Mouse (Mus musculus): ENCODE measurements around the gene Fggy. TPM values are rescaled to one million over a fixed set of nuclear protein-coding genes. Genes with fewer than 3 reads are reported as not detected.

Gene Fggy
- polyA plus RNA-seq, 1 experiment from 2014 or later = 9.3 TPM

DNA sequence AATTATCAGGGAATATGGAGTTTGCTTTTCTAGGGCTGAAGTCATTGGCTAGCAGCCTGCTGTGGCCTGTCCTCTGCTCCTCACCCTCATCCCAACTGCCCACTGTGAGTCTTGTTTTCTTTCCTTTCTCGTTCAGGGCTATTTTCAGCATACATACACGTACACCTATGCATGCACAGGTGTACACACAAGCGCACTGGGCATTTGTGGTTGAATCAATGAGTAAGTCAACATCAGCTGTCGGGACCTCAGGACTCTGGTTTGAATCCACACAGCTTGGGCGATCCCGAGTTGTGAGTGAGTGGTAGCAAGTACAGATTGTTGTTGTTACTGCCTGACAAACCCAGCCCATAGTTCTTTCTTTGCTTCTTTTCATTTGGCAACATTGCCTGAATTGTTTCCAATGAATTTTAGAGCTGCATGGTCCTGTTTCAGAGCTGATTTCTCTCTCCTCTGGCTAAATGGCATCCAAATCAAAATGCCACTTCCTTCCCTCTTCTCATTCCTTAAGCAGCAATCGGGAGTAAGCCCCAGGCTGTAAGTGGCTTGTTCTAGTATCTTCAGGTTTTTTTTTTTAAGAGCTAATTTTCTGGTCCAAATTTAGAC, 109.1 kb downstream of the Fggy start:
- ATAC-seq (ENCODE audit: low read depth) = no peak
- no peak overlapping the region for H3K4me3 ChIP-seq (ENCODE audit: low read depth, low read length)
- no peaks in the 10 kb centered on the region for H3K27me3 ChIP-seq (ENCODE audit: control insufficient read depth, insufficient read depth, low read length)
- WGBS = 83% methylated on average over 7 of the region's 7 CpGs
- no peak overlapping the region for H3K4me2 ChIP-seq (ENCODE audit: low read depth, low read length)
- no peaks in the 10 kb centered on the region for H3K9me3 ChIP-seq (ENCODE audit: control insufficient read depth, low read length)
- no peak overlapping the region for H3K27ac ChIP-seq (ENCODE audit: low read depth, low read length)
- no peaks in the 10 kb centered on the region for H3K36me3 ChIP-seq (ENCODE audit: control insufficient read depth, insufficient read depth, low read length)
- H3K9ac ChIP-seq (replicated peaks; ENCODE audit: low read depth, low read length) = no peak overlapping the region
- no peaks in the 10 kb centered on the region for H3K4me1 ChIP-seq (ENCODE audit: control insufficient read depth, insufficient read depth, low read length)

DNA sequence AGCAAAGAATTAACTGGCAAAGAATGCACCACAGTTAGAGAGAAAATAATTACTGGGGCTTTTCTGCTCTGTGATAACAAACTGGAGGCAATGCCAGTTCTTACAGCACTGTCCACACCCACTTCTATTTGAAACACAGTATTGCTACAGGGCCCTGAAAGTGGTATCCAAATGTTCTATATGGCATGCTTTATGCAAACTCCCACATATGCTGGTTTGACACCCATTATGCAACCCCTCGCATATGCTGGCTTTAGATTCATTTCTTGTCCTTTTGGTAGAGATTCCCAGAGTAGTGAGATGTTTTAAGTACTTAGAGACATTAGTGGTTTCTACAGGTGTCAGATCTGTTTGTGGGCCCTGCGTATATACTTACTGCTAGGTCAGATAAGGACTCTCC, 109.6 kb downstream of the Fggy start:
- no peaks in the 10 kb centered on the region for H3K36me3 ChIP-seq (ENCODE audit: control insufficient read depth, insufficient read depth, low read length)
- H3K4me1 ChIP-seq (ENCODE audit: control insufficient read depth, insufficient read depth, low read length) = no peaks in the 10 kb centered on the region
- H3K4me2 ChIP-seq (ENCODE audit: low read depth, low read length) = no peak overlapping the region
- H3K27me3 ChIP-seq (ENCODE audit: control insufficient read depth, insufficient read depth, low read length) = no peaks in the 10 kb centered on the region
- H3K4me3 ChIP-seq (ENCODE audit: low read depth, low read length) = no peak overlapping the region
- H3K9me3 ChIP-seq (ENCODE audit: control insufficient read depth, low read length) = no peaks in the 10 kb centered on the region
- 89% methylated on average over 2 of the region's 2 CpGs for WGBS
- H3K9ac ChIP-seq (replicated peaks; ENCODE audit: low read depth, low read length) = no peak overlapping the region
- no peak overlapping the region for H3K27ac ChIP-seq (ENCODE audit: low read depth, low read length)
- ATAC-seq (ENCODE audit: low read depth) = no peak

DNA sequence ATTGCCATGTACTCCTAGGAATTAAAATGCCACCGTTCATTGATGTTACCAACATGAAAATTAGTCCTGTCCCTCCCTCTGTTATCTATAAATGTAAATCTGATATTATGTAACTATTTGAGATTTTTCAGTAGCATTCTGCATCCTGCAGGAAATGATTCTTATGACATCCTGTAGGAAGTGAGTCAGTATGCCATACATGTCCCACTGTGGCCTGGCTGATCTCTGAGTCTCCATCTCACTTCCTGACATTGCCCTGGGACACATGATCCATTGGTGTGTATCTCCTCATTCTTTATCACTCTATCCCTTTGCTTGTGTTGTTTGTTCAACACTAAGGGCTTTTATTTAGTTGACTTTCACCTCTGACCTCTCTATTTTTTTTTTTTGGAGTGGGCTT, 110.3 kb downstream of the Fggy start:
- no peaks in the 10 kb centered on the region for H3K9me3 ChIP-seq (ENCODE audit: control insufficient read depth, low read length)
- H3K4me3 ChIP-seq (ENCODE audit: low read depth, low read length) = no peak overlapping the region
- H3K27me3 ChIP-seq (ENCODE audit: control insufficient read depth, insufficient read depth, low read length) = no peaks in the 10 kb centered on the region
- H3K4me2 ChIP-seq (ENCODE audit: low read depth, low read length) = no peak overlapping the region
- H3K36me3 ChIP-seq (ENCODE audit: control insufficient read depth, insufficient read depth, low read length) = no peaks in the 10 kb centered on the region
- H3K27ac ChIP-seq (ENCODE audit: low read depth, low read length) = no peak overlapping the region
- no peaks in the 10 kb centered on the region for H3K4me1 ChIP-seq (ENCODE audit: control insufficient read depth, insufficient read depth, low read length)
- ATAC-seq (ENCODE audit: low read depth) = no peak
- H3K9ac ChIP-seq (replicated peaks; ENCODE audit: low read depth, low read length) = no peak overlapping the region
- WGBS = 98% methylated on average over 1 of the region's 1 CpGs

GRCm38 (mm10) chr4:95668543-95668942, 111.2 kb downstream of the Fggy start:
- no peak for ATAC-seq (ENCODE audit: low read depth)
- H3K27me3 ChIP-seq (ENCODE audit: control insufficient read depth, insufficient read depth, low read length) = no peaks in the 10 kb centered on the region
- H3K27ac ChIP-seq (ENCODE audit: low read depth, low read length) = no peak overlapping the region
- no peaks in the 10 kb centered on the region for H3K4me1 ChIP-seq (ENCODE audit: control insufficient read depth, insufficient read depth, low read length)
- no peak overlapping the region for H3K9ac ChIP-seq (replicated peaks; ENCODE audit: low read depth, low read length)
- no peaks in the 10 kb centered on the region for H3K36me3 ChIP-seq (ENCODE audit: control insufficient read depth, insufficient read depth, low read length)
- no peak overlapping the region for H3K4me3 ChIP-seq (ENCODE audit: low read depth, low read length)
- H3K4me2 ChIP-seq (ENCODE audit: low read depth, low read length) = no peak overlapping the region
- WGBS = 81% methylated on average over 3 of the region's 3 CpGs
- no peaks in the 10 kb centered on the region for H3K9me3 ChIP-seq (ENCODE audit: control insufficient read depth, low read length)

- Histone ChIP-seq H3K27me3 (ENCODE audit: control insufficient read depth, insufficient read depth, low read length) (no peaks in the 10 kb centered on the region), H3K4me3 (ENCODE audit: low read depth, low read length) (no peak overlapping the region), H3K9me3 (ENCODE audit: control insufficient read depth, low read length) (no peaks in the 10 kb centered on the region), H3K4me1 (ENCODE audit: control insufficient read depth, insufficient read depth, low read length) (no peaks in the 10 kb centered on the region), H3K36me3 (ENCODE audit: control insufficient read depth, insufficient read depth, low read length) (no peaks in the 10 kb centered on the region), H3K27ac (ENCODE audit: low read depth, low read length) (no peak overlapping the region), H3K9ac (replicated peaks; ENCODE audit: low read depth, low read length) (no peak overlapping the region), H3K4me2 (ENCODE audit: low read depth, low read length) (no peak overlapping the region)
- 54% methylated on average over 2 of the region's 2 CpGs for WGBS
- no peak for ATAC-seq (ENCODE audit: low read depth)
These were observed 112.0 kb downstream of the Fggy start for GRCm38 (mm10) chr4:95669336-95669735.

GRCm38 (mm10) chr4:95670559-95670958, 113.3 kb downstream of the Fggy start:
- H3K4me1 ChIP-seq (ENCODE audit: control insufficient read depth, insufficient read depth, low read length) = no peaks in the 10 kb centered on the region
- ATAC-seq (ENCODE audit: low read depth) = no peak
- H3K36me3 ChIP-seq (ENCODE audit: control insufficient read depth, insufficient read depth, low read length) = no peaks in the 10 kb centered on the region
- H3K9ac ChIP-seq (replicated peaks; ENCODE audit: low read depth, low read length) = no peak overlapping the region
- H3K27me3 ChIP-seq (ENCODE audit: control insufficient read depth, insufficient read depth, low read length) = no peaks in the 10 kb centered on the region
- 79% methylated on average over 3 of the region's 3 CpGs for WGBS
- H3K9me3 ChIP-seq (ENCODE audit: control insufficient read depth, low read length) = no peaks in the 10 kb centered on the region
- no peak overlapping the region for H3K4me3 ChIP-seq (ENCODE audit: low read depth, low read length)
- no peak overlapping the region for H3K4me2 ChIP-seq (ENCODE audit: low read depth, low read length)
- H3K27ac ChIP-seq (ENCODE audit: low read depth, low read length) = no peak overlapping the region

- H3K27me3 ChIP-seq (ENCODE audit: control insufficient read depth, insufficient read depth, low read length) = no peaks in the 10 kb centered on the region
- H3K27ac ChIP-seq (ENCODE audit: low read depth, low read length) = no peak overlapping the region
- no peaks in the 10 kb centered on the region for H3K9me3 ChIP-seq (ENCODE audit: control insufficient read depth, low read length)
- no peak overlapping the region for H3K4me2 ChIP-seq (ENCODE audit: low read depth, low read length)
- no peak overlapping the region for H3K9ac ChIP-seq (replicated peaks; ENCODE audit: low read depth, low read length)
- no peak overlapping the region for H3K4me3 ChIP-seq (ENCODE audit: low read depth, low read length)
- no peak for ATAC-seq (ENCODE audit: low read depth)
- 91% methylated on average over 1 of the region's 1 CpGs for WGBS
- H3K36me3 ChIP-seq (ENCODE audit: control insufficient read depth, insufficient read depth, low read length) = no peaks in the 10 kb centered on the region
- no peaks in the 10 kb centered on the region for H3K4me1 ChIP-seq (ENCODE audit: control insufficient read depth, insufficient read depth, low read length)
These were observed 114.7 kb downstream of the Fggy start for GRCm38 (mm10) chr4:95672039-95672438.

GRCm38 (mm10) chr4:95676390-95676789, 119.1 kb downstream of the Fggy start:
- Histone ChIP-seq H3K27ac (ENCODE audit: low read depth, low read length) (no peak overlapping the region), H3K4me3 (ENCODE audit: low read depth, low read length) (no peak overlapping the region), H3K4me2 (ENCODE audit: low read depth, low read length) (no peak overlapping the region), H3K4me1 (ENCODE audit: control insufficient read depth, insufficient read depth, low read length) (no peaks in the 10 kb centered on the region), H3K9ac (replicated peaks; ENCODE audit: low read depth, low read length) (no peak overlapping the region), H3K36me3 (ENCODE audit: control insufficient read depth, insufficient read depth, low read length) (no peaks in the 10 kb centered on the region), H3K27me3 (ENCODE audit: control insufficient read depth, insufficient read depth, low read length) (no peaks in the 10 kb centered on the region), H3K9me3 (ENCODE audit: control insufficient read depth, low read length) (no peaks in the 10 kb centered on the region)
- WGBS = 61% methylated on average over 2 of the region's 2 CpGs
- no peak for ATAC-seq (ENCODE audit: low read depth)

DNA sequence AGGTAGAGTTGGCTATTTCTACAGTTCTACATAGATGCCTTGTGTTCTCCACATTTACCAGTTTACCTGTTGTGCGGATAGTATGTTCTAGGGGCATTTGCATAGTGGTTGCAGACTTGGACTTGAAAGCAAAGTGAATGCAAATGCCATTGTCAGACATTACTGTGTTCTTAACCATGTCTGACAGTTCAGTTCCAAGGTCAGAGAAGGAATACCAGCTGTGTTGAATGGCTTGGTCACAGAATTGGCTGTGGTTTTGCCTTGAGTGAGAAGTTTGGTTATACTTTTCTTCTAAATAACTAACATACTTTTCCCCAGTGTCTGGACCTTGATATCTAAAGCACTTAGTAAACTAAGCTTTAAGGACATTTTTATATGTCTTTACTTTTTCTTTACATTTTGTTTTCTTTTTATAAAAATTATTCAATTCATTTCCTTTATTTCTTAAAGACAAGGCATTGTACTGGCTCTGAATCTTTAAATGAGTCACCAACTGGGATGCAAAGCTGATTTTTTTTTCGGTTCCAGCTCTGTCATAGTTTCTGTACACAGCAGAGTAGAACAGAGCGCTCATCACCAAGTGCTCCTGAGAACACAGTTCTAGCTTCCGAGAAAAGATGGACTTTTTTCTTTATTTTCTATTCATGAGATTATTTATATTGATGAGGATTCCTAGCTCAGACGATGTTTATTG, 123.6 kb downstream of the Fggy start:
- no peak overlapping the region for H3K27ac ChIP-seq (ENCODE audit: low read depth, low read length)
- H3K9me3 ChIP-seq (ENCODE audit: control insufficient read depth, low read length) = no peaks in the 10 kb centered on the region
- H3K9ac ChIP-seq (replicated peaks; ENCODE audit: low read depth, low read length) = no peak overlapping the region
- no peak overlapping the region for H3K4me2 ChIP-seq (ENCODE audit: low read depth, low read length)
- no peak for ATAC-seq (ENCODE audit: low read depth)
- no peaks in the 10 kb centered on the region for H3K27me3 ChIP-seq (ENCODE audit: control insufficient read depth, insufficient read depth, low read length)
- no peaks in the 10 kb centered on the region for H3K36me3 ChIP-seq (ENCODE audit: control insufficient read depth, insufficient read depth, low read length)
- H3K4me3 ChIP-seq (ENCODE audit: low read depth, low read length) = no peak overlapping the region
- WGBS = 86% methylated on average over 5 of the region's 5 CpGs
- H3K4me1 ChIP-seq (ENCODE audit: control insufficient read depth, insufficient read depth, low read length) = peaks cover 8% of the 10 kb centered on the region

Data from neural tube, embryonic 14.5 days (tissue).